ENCODE assay signal across 17 mouse cellular contexts in the genomic region with DNA sequence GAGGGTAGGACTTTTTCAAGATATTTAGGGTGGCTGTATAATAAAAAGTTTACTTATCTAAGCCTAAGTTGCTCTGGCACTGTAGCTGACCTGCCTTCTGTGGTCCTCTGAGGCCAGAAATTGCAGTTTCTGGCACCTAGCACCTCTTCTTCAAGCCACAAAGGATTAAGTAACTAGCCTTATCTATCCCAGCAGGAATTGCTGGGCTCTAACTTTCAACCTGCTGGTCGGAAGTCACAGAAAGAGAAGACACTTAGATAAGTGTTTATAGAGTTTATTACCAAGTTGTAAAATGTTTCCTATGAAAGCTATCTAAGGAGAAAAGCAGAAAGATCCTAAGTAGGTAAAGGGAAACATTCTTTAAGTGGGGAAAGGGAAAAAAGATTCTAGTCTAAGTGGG.
"Had no signal": no experiment of that assay in that cellular context is flagged by ENCODE, and none has a peak within 500 bp of the region (broad histone marks: within the 10 kb centered on the region; RNA-seq: fewer than 3 reads in every experiment).

No protein-coding gene starts in this region.

- H3K9ac ChIP-seq: heart, embryonic 12.5 days; heart, embryonic 13.5 days; heart, embryonic 15.5 days; hindbrain, embryonic 12.5 days; hindbrain, embryonic 13.5 days; hindbrain, embryonic 14.5 days; hindbrain, embryonic 15.5 days; kidney, embryonic 15.5 days had no signal

- H3K27me3 ChIP-seq: heart, embryonic 12.5 days; heart, embryonic 13.5 days; heart, embryonic 15.5 days; hindbrain, embryonic 12.5 days; hindbrain, embryonic 13.5 days; hindbrain, embryonic 15.5 days; kidney, embryonic 15.5 days had no signal

- H3K9me3 ChIP-seq: heart, embryonic 10.5 days; heart, embryonic 12.5 days; heart, embryonic 13.5 days; heart, embryonic 15.5 days; hindbrain, embryonic 10.5 days; hindbrain, embryonic 12.5 days; hindbrain, embryonic 13.5 days; hindbrain, embryonic 15.5 days; kidney, embryonic 15.5 days had no signal

- H3K4me2 ChIP-seq: heart, embryonic 11.5 days; heart, embryonic 12.5 days; heart, embryonic 13.5 days; heart, embryonic 15.5 days; hindbrain, embryonic 12.5 days; hindbrain, embryonic 13.5 days; hindbrain, embryonic 14.5 days; hindbrain, embryonic 15.5 days; kidney, embryonic 15.5 days had no signal

- ATAC-seq: hindbrain, embryonic 16.5 days; hindbrain, postnatal 0 days; inflammation-experienced regulatory T-cells, adult 6 months had no signal

- H3K4me1 ChIP-seq: heart, embryonic 10.5 days; heart, embryonic 12.5 days; heart, embryonic 13.5 days; heart, embryonic 15.5 days; hindbrain, embryonic 10.5 days; hindbrain, embryonic 12.5 days; hindbrain, embryonic 13.5 days; hindbrain, embryonic 15.5 days; kidney, embryonic 15.5 days had no signal

- H3K27ac ChIP-seq: heart, embryonic 10.5 days; heart, embryonic 13.5 days; heart, embryonic 15.5 days; hindbrain, embryonic 10.5 days; hindbrain, embryonic 12.5 days; hindbrain, embryonic 13.5 days; hindbrain, embryonic 14.5 days; hindbrain, embryonic 15.5 days; hindbrain, postnatal 0 days; kidney, embryonic 15.5 days; kidney, postnatal 0 days; layer of hippocampus, adult 2 months; left cerebral cortex, adult 2 months had no signal

- H3K36me3 ChIP-seq: heart, embryonic 10.5 days; heart, embryonic 12.5 days; heart, embryonic 13.5 days; heart, embryonic 15.5 days; hindbrain, embryonic 10.5 days; hindbrain, embryonic 12.5 days; hindbrain, embryonic 13.5 days; hindbrain, embryonic 15.5 days; kidney, embryonic 15.5 days had no signal

- H3K4me3 ChIP-seq: heart, embryonic 10.5 days; heart, embryonic 12.5 days; heart, embryonic 13.5 days; heart, embryonic 15.5 days; hindbrain, embryonic 10.5 days; hindbrain, embryonic 12.5 days; hindbrain, embryonic 13.5 days; hindbrain, embryonic 15.5 days; kidney, embryonic 15.5 days; layer of hippocampus, adult 2 months; left cerebral cortex, adult 2 months had no signal
